Mouse (Mus musculus): Measurements from ENCODE around the gene Gm42417.

- no peak for TF ChIP-seq CTCF (IDR thresholded peaks at IDR 0.05; ENCODE audit: low read depth)
- TF ChIP-seq EP300 (IDR thresholded peaks at IDR 0.05; ENCODE audit: low read depth) = no peak
Observed at GRCm38 (mm10) chr1:36549491-36549890, 10.3 kb upstream of the Gm42417 start.

Data from heart, postnatal 0 days (tissue).